Mouse (Mus musculus): ENCODE results near the gene Egfl6.
"Not testable (repeated sequence)": the region's sequence is repeated elsewhere in the genome, so short reads cannot be mapped to it uniquely, and the experiment has no call there.

- TF ChIP-seq CTCF (IDR thresholded peaks at IDR 0.05; ENCODE audit: control insufficient read depth, insufficient read depth, low read length); POLR2A (IDR thresholded peaks at IDR 0.05; ENCODE audit: borderline replicate concordance, control insufficient read depth, low read depth, low read length): not testable (repeated sequence)
These were observed 71.5 kb downstream of the Egfl6 start for GRCm38 (mm10) chrX:166514035-166514434.
